Mouse (Mus musculus) stomach, embryonic 15.5 days (tissue): ENCODE measurements around the gene Timp2. TPM values are rescaled to one million over a fixed set of nuclear protein-coding genes. Genes with fewer than 3 reads are reported as not detected.
A peak's percentile ranks its signal among the peaks of the same experiment; 100 is the strongest.
"Not testable (repeated sequence)": the region's sequence is repeated elsewhere in the genome, so short reads cannot be mapped to it uniquely, and the experiment has no call there.

Experiments
- ATAC-seq: fragments of 200-750 bp; cut with Nextera tagmentation; 2 replicates; pipeline ENCODE4 v1.8.0; 2017; ENCODE audit warnings: low read depth, moderate number of reproducible peaks, moderate TSS enrichment; ENCODE audit not compliant: insufficient read depth, low FRiP score
- H3K27ac ChIP-seq: fragments of 300-500 bp; sonication (generic); 2 replicates; pipeline ENCODE4 v1.5.1; 2015; ENCODE audit warnings: mild to moderate bottlenecking, inconsistent platforms
- H3K27me3 ChIP-seq: fragments of 300-500 bp; sonication (generic); replicated peaks from 2 replicates; pipeline ENCODE4 v1.6.1; 2015; ENCODE audit warnings: inconsistent platforms
- H3K36me3 ChIP-seq: fragments of 300-500 bp; sonication (generic); 2 replicates; pipeline ENCODE4 v1.6.1; 2015; ENCODE audit warnings: inconsistent platforms
- H3K4me1 ChIP-seq: fragments of 300-500 bp; sonication (generic); 2 replicates; pipeline ENCODE4 v1.6.1; 2015; ENCODE audit warnings: inconsistent platforms
- H3K4me2 ChIP-seq: fragments of 300-500 bp; sonication (generic); 2 replicates; pipeline ENCODE4 v1.6.1; 2015; ENCODE audit warnings: mild to moderate bottlenecking, inconsistent platforms
- H3K4me3 ChIP-seq: fragments of 300-500 bp; sonication (generic); replicated peaks from 2 replicates; pipeline ENCODE4 v1.5.1; 2015; ENCODE audit warnings: inconsistent platforms
- H3K9ac ChIP-seq: fragments of 300-500 bp; sonication (generic); 2 replicates; pipeline ENCODE4 v1.6.1; 2015; ENCODE audit warnings: inconsistent platforms
- H3K9me3 ChIP-seq: fragments of 300-500 bp; sonication (generic); 2 replicates; pipeline ENCODE4 v1.6.1; 2016; ENCODE audit warnings: inconsistent platforms
- WGBS: fragments of 180-500 bp; shearing (Covaris S2); methylation state at CpG from one replicate; pipeline ENCODE4 v1.1.7; 2015; 5-methylcytosine and 5-hydroxymethylcytosine counted together
- polyA plus RNA-seq: library from polyadenylated mRNA; unstranded; fragments of >200 nt; fragmentation: Nextera tagmentation; extraction: Ambion mirVana; gene quantifications from 2 replicates; pipeline ENCODE4 v1.2.1, GENCODE M21; 2015

The Timp2 gene
- polyA plus RNA-seq, 1 experiment from 2014 or later = 83.0 TPM

DNA sequence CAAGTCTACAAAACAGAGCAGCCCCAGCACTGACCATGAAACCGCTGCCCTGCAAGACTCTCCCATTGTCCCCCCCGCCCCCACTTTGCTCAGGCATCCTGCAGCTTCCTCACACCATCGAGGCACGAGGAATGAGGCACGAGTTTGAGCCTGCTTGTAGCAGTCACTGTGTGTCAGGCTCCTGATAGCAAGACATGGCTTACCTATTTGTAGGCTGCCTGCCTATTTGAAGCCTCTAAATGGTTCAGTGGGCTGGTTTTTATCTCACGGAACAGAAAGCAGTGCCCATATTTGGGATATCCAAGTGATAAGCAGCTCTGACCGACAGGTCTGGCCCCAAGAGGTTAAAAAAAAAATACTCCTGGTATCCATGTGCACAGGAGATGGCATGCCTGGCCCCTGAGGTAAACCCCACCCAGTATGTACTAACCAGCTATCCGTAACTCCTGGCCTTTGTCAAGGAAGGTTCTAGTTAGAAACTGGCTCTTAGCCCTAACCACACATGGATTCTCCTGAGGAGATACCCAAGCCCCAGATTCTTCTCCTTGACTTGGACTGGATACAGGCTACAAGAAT lies 39.2 kb downstream of the Timp2 start:
- Histone ChIP-seq H3K36me3 (peaks cover 32% of the 10 kb centered on the region), H3K27ac (no peak overlapping the region), H3K27me3 (no peaks in the 10 kb centered on the region), H3K4me1 (no peaks in the 10 kb centered on the region), H3K9me3 (no peaks in the 10 kb centered on the region), H3K4me3 (no peak overlapping the region), H3K4me2 (no peak overlapping the region), H3K9ac (no peak overlapping the region)
- WGBS = 76% methylated on average over 8 of the region's 8 CpGs
- no peak; the same call in 1 of the 2 replicates for ATAC-seq

- H3K4me3 ChIP-seq = no peak overlapping the region
- H3K27ac ChIP-seq = no peak overlapping the region
- H3K9ac ChIP-seq = no peak overlapping the region
- no peak overlapping the region for H3K4me2 ChIP-seq
- WGBS = 58% methylated on average over 6 of the region's 6 CpGs
- no peaks in the 10 kb centered on the region for H3K4me1 ChIP-seq
- no peak for ATAC-seq
- H3K27me3 ChIP-seq = no peaks in the 10 kb centered on the region
- peaks cover 40% of the 10 kb centered on the region for H3K36me3 ChIP-seq
- H3K9me3 ChIP-seq = 0 out of 2 replicates have a peak, but pooled peaks cover 4% of the 10 kb centered on the region
Measured at GRCm38 (mm10) chr11:118312132-118312723, 43.3 kb downstream of the Timp2 start.

DNA sequence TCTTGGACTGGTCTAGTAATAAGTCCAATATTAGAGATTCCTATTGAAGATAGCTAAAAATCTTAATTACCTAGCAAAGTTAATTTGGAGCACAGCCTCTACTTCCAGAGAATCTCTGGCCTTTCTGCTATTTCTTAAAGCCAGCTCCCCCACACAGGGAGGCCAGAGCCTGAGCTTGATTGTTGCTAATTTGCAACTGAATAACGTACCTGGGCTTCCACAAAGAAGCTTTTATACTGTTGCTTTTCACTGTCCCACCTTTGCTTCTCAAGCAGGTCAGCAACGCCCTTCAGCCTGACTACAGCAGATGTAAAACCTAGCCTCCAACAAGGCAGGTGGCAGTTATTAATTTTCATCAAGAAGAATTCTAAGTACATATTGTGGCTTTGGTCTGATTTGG lies 47.6 kb downstream of the Timp2 start:
- ATAC-seq, H3K27ac ChIP-seq, H3K4me2 ChIP-seq, H3K4me1 ChIP-seq, H3K27me3 ChIP-seq, H3K9ac ChIP-seq, H3K9me3 ChIP-seq, H3K4me3 ChIP-seq: not testable (repeated sequence)
- WGBS = 87% methylated on average over 2 of the region's 2 CpGs
- peaks cover 27% of the 10 kb centered on the region for H3K36me3 ChIP-seq

- not testable (repeated sequence) for H3K4me1 ChIP-seq, H3K27ac ChIP-seq, H3K9me3 ChIP-seq, H3K27me3 ChIP-seq, ATAC-seq, H3K4me2 ChIP-seq, H3K9ac ChIP-seq, H3K4me3 ChIP-seq
- peaks cover 15% of the 10 kb centered on the region for H3K36me3 ChIP-seq
- 89% methylated on average over 4 of the region's 4 CpGs for WGBS
Measured at GRCm38 (mm10) chr11:118303959-118304358, 51.6 kb downstream of the Timp2 start.

DNA sequence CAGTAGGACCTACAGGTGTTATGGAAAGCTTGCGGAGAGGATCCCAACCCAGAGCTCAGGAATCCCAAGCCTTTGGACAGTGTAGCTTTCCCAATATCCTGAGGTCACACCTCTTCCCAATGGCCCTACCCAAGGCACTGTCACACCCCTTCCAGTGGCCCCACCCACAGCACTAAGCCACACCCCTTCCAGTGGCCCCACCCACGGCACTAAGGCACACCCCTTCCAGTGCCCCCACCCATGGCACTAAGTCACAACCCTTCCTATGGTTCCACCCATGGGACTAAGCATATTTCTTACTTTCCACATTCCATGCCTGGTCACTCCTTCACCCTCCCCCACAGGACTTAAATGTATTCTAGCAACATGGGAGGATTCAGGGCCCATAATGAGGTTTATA lies 56.7 kb downstream of the Timp2 start:
- Histone ChIP-seq H3K9me3 (no peaks in the 10 kb centered on the region), H3K27ac (no peak overlapping the region), H3K4me1 (no peaks in the 10 kb centered on the region), H3K4me2 (no peak overlapping the region), H3K9ac (no peak overlapping the region), H3K4me3 (no peak overlapping the region), H3K27me3 (no peaks in the 10 kb centered on the region), H3K36me3 (peaks cover 9% of the 10 kb centered on the region; the same call in 1 of the 2 replicates)
- ATAC-seq = 0 out of 2 replicates have a peak, but pooled peaks have one; percentile 49
- WGBS = 80% methylated on average over 2 of the region's 2 CpGs

DNA sequence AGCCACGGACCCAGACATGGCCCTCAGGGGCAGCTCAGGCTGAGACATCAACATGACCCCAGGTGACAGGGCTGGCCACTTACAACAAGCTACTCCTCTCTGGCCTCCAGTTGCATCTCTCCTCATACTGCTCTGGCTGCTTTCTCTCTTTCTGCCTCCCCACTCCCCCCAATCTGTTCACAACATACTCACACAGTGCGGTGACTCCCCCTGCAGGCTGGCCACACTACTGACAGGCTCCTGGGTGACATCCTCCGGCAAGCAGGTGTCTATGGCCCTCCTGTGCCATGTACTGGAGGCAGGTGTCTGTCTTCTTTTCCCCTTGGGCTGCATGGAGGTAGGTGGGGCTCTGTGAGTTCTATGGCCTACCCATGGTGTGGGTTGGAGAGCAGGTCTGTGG lies 57.6 kb downstream of the Timp2 start:
- no peaks in the 10 kb centered on the region for H3K27me3 ChIP-seq
- 0 out of 2 replicates have a peak, but pooled peaks have one; percentile 9 for ATAC-seq

DNA sequence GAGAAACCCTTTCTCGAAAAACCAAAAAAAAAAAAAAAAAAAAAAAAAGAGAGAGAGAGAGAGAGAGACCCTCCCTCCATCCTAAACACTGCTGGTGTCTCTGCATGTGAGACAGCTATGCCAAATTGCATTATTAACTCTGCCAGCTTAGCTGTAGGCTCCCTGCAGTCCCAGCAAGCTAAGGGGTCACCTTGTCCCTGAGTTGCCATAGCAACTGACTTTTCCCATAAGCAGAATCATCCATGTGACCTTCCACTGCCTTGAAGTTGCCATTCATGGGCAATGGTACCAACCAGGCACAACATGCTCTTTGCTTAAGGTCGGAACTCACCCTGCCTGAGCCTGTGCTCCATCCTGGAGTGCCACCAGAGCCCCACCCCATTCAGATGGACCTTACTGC lies 60.5 kb downstream of the Timp2 start:
- no peak for ATAC-seq
- no peak overlapping the region for H3K4me3 ChIP-seq
- no peaks in the 10 kb centered on the region for H3K9me3 ChIP-seq
- H3K27me3 ChIP-seq = no peaks in the 10 kb centered on the region
- no peak overlapping the region for H3K9ac ChIP-seq
- no peak overlapping the region for H3K27ac ChIP-seq
- no peaks in the 10 kb centered on the region for H3K36me3 ChIP-seq
- H3K4me1 ChIP-seq = no peaks in the 10 kb centered on the region
- 56% methylated on average over 2 of the region's 2 CpGs for WGBS
- H3K4me2 ChIP-seq = no peak overlapping the region

More for the DNA sequence above, 57.6 kb downstream of the Timp2 start:
- Histone ChIP-seq H3K4me2 (no peak overlapping the region), H3K36me3 (peaks cover 4% of the 10 kb centered on the region; the same call in 1 of the 2 replicates), H3K4me3 (no peak overlapping the region), H3K4me1 (no peaks in the 10 kb centered on the region), H3K27ac (no peak overlapping the region), H3K9ac (no peak overlapping the region), H3K9me3 (no peaks in the 10 kb centered on the region)
- 79% methylated on average over 3 of the region's 3 CpGs for WGBS

DNA sequence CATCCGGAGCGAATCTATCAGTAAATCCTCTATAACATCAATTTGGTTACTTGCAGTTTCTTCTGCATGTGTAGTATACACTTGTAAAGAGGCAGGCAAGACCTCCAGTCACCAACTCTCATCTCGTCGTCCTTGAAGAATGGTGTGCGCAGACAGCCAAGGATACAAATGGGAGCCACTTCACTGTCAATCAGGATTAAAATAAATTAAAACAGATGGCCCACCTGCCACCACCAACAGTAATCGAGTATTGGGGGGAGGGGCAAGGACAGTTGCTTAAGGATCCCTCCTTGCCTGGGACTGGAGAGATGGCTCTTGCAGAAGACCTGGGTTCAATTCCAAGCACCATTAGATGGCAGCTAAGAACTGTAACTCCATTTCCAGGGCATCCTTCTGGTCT lies 62.9 kb downstream of the Timp2 start:
- Histone ChIP-seq H3K27me3 (no peaks in the 10 kb centered on the region), H3K9ac (no peak overlapping the region), H3K4me2 (no peak overlapping the region), H3K36me3 (no peaks in the 10 kb centered on the region), H3K4me3 (no peak overlapping the region), H3K27ac (no peak overlapping the region), H3K9me3 (no peaks in the 10 kb centered on the region), H3K4me1 (peaks cover 10% of the 10 kb centered on the region)
- 65% methylated on average over 6 of the region's 6 CpGs for WGBS
- no peak for ATAC-seq

DNA sequence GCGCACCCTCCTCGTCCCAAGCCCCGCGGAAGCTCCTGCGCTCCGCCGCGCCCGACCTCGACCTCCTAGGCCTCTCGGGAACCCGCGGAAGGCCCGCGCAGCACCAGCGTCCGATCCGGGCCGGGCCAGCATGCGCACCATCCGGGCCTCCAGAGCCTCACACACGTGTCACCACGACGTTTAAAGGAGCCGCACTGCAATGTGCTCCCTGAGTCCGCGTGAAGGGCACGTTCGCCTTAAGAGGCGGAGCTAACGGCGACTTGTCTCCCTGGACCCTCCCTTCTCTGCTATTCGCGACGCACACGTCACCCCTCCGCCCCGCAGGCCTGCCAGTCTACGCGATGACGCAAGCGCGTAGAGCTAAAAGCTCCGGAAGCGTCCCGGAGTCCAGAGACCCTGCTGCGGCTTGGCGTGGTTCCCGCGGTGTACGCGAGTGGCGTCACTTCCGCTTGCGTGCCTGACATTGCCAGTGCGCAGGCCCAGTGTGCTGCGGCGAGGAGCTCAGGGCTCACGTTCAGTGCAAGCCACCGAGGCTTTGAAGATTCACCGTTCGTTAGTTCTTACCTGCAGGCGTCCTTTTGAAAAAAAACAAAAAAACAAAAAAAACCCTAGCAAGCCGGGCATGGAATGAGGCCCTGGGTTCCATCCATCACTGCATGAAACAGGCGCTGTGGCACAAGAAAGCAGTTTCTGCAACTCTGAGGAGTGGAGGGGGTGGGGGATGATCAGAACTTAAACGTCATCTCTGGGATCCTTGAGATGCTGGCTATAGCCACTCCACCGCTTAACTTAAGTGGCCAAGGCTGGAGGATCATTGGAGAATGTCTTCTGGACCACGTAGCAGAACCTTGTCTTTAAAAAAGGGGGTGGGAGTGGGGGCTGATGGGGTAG lies 65.3 kb downstream of the Timp2 start, which contains the start of gene Usp36:
Gene Usp36, minus strand, starts transcription at position 246 of the 891 bp plus-strand sequence.
- Histone ChIP-seq H3K9me3 (no peaks in the 10 kb centered on the region), H3K27me3 (no peaks in the 10 kb centered on the region), H3K27ac (peak within 1 kb of the TSS; percentile 83), H3K4me1 (peaks cover 14% of the 10 kb centered on the region), H3K4me3 (peak within 1 kb of the TSS; percentile 91), H3K4me2 (peak within 1 kb of the TSS; percentile 87), H3K36me3 (peaks cover 12% of the 10 kb centered on the region), H3K9ac (peak within 1 kb of the TSS; percentile 89)
- WGBS = under 1% methylated on average over 68 of the region's 68 CpGs
- peak; percentile 99 for ATAC-seq

DNA sequence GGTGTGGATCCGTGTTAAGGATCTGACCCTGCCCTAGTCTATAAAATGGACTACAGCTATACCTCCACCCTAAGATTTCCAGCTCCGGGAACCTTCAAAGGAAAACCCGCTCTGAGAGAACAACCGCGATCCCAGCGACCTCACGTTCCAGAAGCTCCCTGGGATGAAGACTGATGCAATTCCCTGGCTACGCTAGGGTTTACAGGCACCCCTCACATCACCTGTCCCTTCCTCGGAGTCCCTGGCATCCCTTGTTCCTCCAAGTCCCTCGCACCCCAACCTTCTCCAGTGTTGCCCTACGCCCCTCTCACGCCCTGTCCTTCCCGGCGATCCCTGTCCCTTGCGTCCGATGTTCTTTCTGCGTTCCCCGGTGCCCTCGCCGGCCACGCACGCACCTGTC lies 66.0 kb downstream of the Timp2 start:
- Histone ChIP-seq H3K4me3 (peak overlapping the region; percentile 91), H3K9ac (peak overlapping the region; percentile 89), H3K4me1 (peaks cover 14% of the 10 kb centered on the region), H3K36me3 (peaks cover 19% of the 10 kb centered on the region), H3K27ac (peak overlapping the region; percentile 83), H3K27me3 (no peaks in the 10 kb centered on the region), H3K4me2 (peak overlapping the region; percentile 87), H3K9me3 (no peaks in the 10 kb centered on the region)
- ATAC-seq = 0 out of 2 replicates have a peak, but pooled peaks have one; percentile 0
- under 1% methylated on average over 22 of the region's 22 CpGs for WGBS

DNA sequence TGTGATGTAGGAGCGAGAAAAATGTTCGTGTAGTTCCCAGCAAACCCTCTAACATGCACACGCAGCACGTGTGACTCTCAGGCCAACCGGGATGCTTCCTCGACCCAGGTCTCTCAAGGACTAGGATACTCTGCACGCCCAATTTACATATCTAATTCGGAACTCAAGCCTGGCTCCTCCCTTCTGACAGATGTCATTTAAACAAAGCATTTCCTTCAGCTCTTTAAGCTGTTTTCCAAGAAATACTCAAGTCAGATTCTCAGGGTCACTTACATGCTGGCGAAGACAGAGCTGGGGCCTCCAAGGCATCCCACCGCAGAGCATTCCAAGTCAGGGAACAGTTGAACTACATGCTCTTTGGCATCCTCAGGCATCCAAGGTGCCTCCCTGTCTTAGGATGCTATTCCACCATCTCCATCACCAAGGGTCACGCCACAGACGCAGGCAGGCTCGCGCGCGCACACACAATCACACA lies 66.5 kb downstream of the Timp2 start:
- Histone ChIP-seq H3K27ac (peak overlapping the region; percentile 83), H3K4me1 (peaks cover 14% of the 10 kb centered on the region), H3K9me3 (no peaks in the 10 kb centered on the region), H3K4me3 (peak overlapping the region; percentile 91), H3K9ac (peak overlapping the region; percentile 89), H3K36me3 (peaks cover 23% of the 10 kb centered on the region), H3K4me2 (peak overlapping the region; percentile 87), H3K27me3 (no peaks in the 10 kb centered on the region)
- ATAC-seq = no peak
- under 1% methylated on average over 16 of the region's 16 CpGs for WGBS
